Mouse (Mus musculus) right cerebral cortex, postnatal 10 days (tissue): Measurements from ENCODE around the gene Tmem238l.
A peak's percentile ranks its signal among the peaks of the same experiment; 100 is the strongest.

ENCODE experiments used
- DNase-seq, 2 experiments: peaks; one replicate each; pipeline ENCODE4 v3.0.0; 2021; ENCODE audit warnings: low spot score in 2 of 2

Tmem238l gene

GRCm38 (mm10) chr11:66975606-66976330 is 19.3 kb downstream of the Tmem238l start:
- no peak for DNase-seq

GRCm38 (mm10) chr11:66981336-66982115 is 25.1 kb downstream of the Tmem238l start:
- DNase-seq, result peak in 1 of 2 experiments; percentile 29

- peak; percentile 28 to 34 for DNase-seq
Measured at GRCm38 (mm10) chr11:66982794-66983193, 26.4 kb downstream of the Tmem238l start.

GRCm38 (mm10) chr11:66983422-66984164 is 27.2 kb downstream of the Tmem238l start:
- no peak for DNase-seq

- DNase-seq, result peak; percentile 76 to 84
Measured at GRCm38 (mm10) chr11:66984165-66985135, 28.0 kb downstream of the Tmem238l start.

- DNase-seq, result no peak
Measured at GRCm38 (mm10) chr11:66985136-66985702, 28.8 kb downstream of the Tmem238l start.

- DNase-seq, result no peak
Measured at GRCm38 (mm10) chr11:66992150-66992549, 35.7 kb downstream of the Tmem238l start.

GRCm38 (mm10) chr11:66993674-66994073 is 37.2 kb downstream of the Tmem238l start:
- no peak for DNase-seq

GRCm38 (mm10) chr11:66996446-66996845 is 40.0 kb downstream of the Tmem238l start:
- DNase-seq, result no peak

- peak in 1 of 2 experiments; percentile 44 for DNase-seq
Measured at GRCm38 (mm10) chr11:66998467-66999403, 42.3 kb downstream of the Tmem238l start.

- no peak for DNase-seq
Measured at GRCm38 (mm10) chr11:67000671-67001070, 44.2 kb downstream of the Tmem238l start.

GRCm38 (mm10) chr11:67001717-67002116 is 45.3 kb downstream of the Tmem238l start:
- no peak for DNase-seq

- DNase-seq, result no peak
Measured at GRCm38 (mm10) chr11:67002911-67003310, 46.5 kb downstream of the Tmem238l start.

- DNase-seq, result no peak
Measured at GRCm38 (mm10) chr11:67007961-67008360, 51.5 kb downstream of the Tmem238l start.

GRCm38 (mm10) chr11:67008528-67008927 is 52.1 kb downstream of the Tmem238l start:
- DNase-seq, result no peak

GRCm38 (mm10) chr11:67010430-67010829 is 54.0 kb downstream of the Tmem238l start:
- DNase-seq, result peak; percentile 39 to 50

GRCm38 (mm10) chr11:67011635-67012034 is 55.2 kb downstream of the Tmem238l start:
- DNase-seq, result no peak
